Comparison of ENCODE assay signal across 8 mouse cellular contexts in the genomic region with DNA sequence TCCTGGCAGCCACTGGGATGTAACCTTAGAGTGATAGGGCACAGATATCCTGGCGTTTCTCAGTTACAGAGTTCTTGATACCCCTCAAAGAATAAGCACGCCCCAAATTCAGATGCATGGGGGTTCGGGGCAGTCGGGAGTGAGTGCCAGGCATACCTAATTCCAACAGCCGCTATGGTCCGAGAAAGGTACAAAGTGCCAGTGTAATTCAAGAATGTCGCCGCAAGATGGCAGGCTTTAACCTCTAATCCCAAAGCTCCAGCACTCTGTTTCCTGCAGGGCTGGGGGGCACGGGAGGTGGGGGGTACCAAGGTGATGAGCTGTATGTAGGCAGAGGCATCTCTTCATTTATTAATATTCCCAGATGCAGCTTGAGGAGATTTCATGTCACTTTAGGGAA.
DNase-seq lines count a peak whose midpoint lies in the region; TF ChIP-seq lines count a peak whose summit lies in the region.

No protein-coding gene starts in this region.

- intact Hi-C loops in left cerebral cortex, postnatal 10 days (cut with DNase I): no loop called here

- H3K36me3 ChIP-seq in spleen, adult 2 months (ENCODE audit: control insufficient read depth, insufficient read depth, low read length): no peaks in the 10 kb centered on the region

- peak in 1 of 2 experiments; percentile 13 for DNase-seq in spleen, adult 2 months (ENCODE audit: low read depth in 1 of 2, low spot score in 2 of 2)
- DNase-seq in spleen, adult 12 weeks (ENCODE audit: low spot score): no peak
- DNase-seq in cerebellum, adult 9-10 months: peak; percentile 54
- DNase-seq in frontal cortex, adult 2 months (ENCODE audit: extremely low spot score in 1 of 2, low spot score in 1 of 2): peak; percentile 8 to 79
- DNase-seq in hindlimb bud, embryonic 11.5 days (ENCODE audit: extremely low spot score, low read depth, low spot score): peak; percentile 26
- DNase-seq in left cerebral cortex, postnatal 10 days (ENCODE audit: extremely low spot score in 1 of 2, low spot score in 2 of 2): peak; percentile 31 to 41
- DNase-seq in mesoderm, embryonic 11.5 days (ENCODE audit: low read depth, low spot score): peak; percentile 65
- peak; percentile 15 to 64 for DNase-seq in spleen, postnatal 4 days (ENCODE audit: low spot score in 2 of 2)

- no peak overlapping the region for H3K4me3 ChIP-seq in spleen, adult 2 months (ENCODE audit: extremely low read depth, insufficient read depth, insufficient read length)

- no peak overlapping the region for H3K27ac ChIP-seq in spleen, adult 2 months (ENCODE audit: insufficient read depth, low read length)

- TF ChIP-seq POLR2A in spleen, adult 2 months (IDR thresholded peaks at IDR 0.05; ENCODE audit: low read depth, low read length): no peak

- no peaks in the 10 kb centered on the region for H3K27me3 ChIP-seq in spleen, adult 2 months (ENCODE audit: control insufficient read depth, insufficient read depth, low read length)

- 3% methylated on average over 9 of the region's 9 CpGs for WGBS in spleen, adult 2 months

- TF ChIP-seq CTCF in spleen, adult 2 months (IDR thresholded peaks at IDR 0.05; ENCODE audit: extremely low read depth, insufficient read depth, insufficient read length, insufficient replicate concordance): peak; percentile 31; the same call in 1 of the 2 replicates

- H3K4me1 ChIP-seq in spleen, adult 2 months (ENCODE audit: control insufficient read depth, insufficient read depth, insufficient read length): no peaks in the 10 kb centered on the region
